Mouse (Mus musculus): ENCODE results near the gene Ppp4r1. TPM values are rescaled to one million over a fixed set of nuclear protein-coding genes. Genes with fewer than 3 reads are reported as not detected.

The Ppp4r1 gene
- total and polyA plus RNA-seq, 2 experiments from 2014 or later: 28.7 to 59.2 TPM

- Histone ChIP-seq H3K36me3 (ENCODE audit: insufficient read depth) (no peaks in the 10 kb centered on the region; the same call in 1 of the 2 replicates), H3K4me1 (ENCODE audit: insufficient read depth) (no peaks in the 10 kb centered on the region), H3K27ac (ENCODE audit: low read depth, low read length) (no peak overlapping the region), H3K27me3 (ENCODE audit: insufficient read depth, low read length) (no peaks in the 10 kb centered on the region), H3K9ac (no peak overlapping the region), H3K4me3 (ENCODE audit: low read depth, low read length) (no peak overlapping the region), H3K4me2 (ENCODE audit: low read depth) (no peak overlapping the region), H3K9me3 (ENCODE audit: low read length) (no peaks in the 10 kb centered on the region)
- no peak for TF ChIP-seq CTCF (IDR thresholded peaks at IDR 0.05; ENCODE audit: low read depth)
- WGBS: 79% methylated on average over 6 of the region's 6 CpGs
- ATAC-seq: 0 out of 2 replicates have a peak, but pooled peaks have one; percentile 6
- no peak for DNase-seq
These were observed 18.1 kb downstream of the Ppp4r1 start for GRCm38 (mm10) chr17:65800451-65800850.

GRCm38 (mm10) chr17:65802026-65802425 lies 19.7 kb downstream of the Ppp4r1 start:
- no peaks in the 10 kb centered on the region for H3K4me1 ChIP-seq (ENCODE audit: insufficient read depth)
- H3K27me3 ChIP-seq (ENCODE audit: insufficient read depth, low read length): no peaks in the 10 kb centered on the region
- no peak overlapping the region for H3K4me3 ChIP-seq (ENCODE audit: low read depth, low read length)
- no peak overlapping the region for H3K4me2 ChIP-seq (ENCODE audit: low read depth)
- H3K27ac ChIP-seq (ENCODE audit: low read depth, low read length): no peak overlapping the region
- H3K36me3 ChIP-seq (ENCODE audit: insufficient read depth): no peaks in the 10 kb centered on the region; the same call in 1 of the 2 replicates
- 77% methylated on average over 4 of the region's 4 CpGs for WGBS
- no peak overlapping the region for H3K9ac ChIP-seq
- no peak for ATAC-seq
- H3K9me3 ChIP-seq (ENCODE audit: low read length): no peaks in the 10 kb centered on the region
- no peak for DNase-seq
- TF ChIP-seq CTCF (IDR thresholded peaks at IDR 0.05; ENCODE audit: low read depth): no peak

- WGBS: 80% methylated on average over 4 of the region's 4 CpGs
- no peaks in the 10 kb centered on the region for H3K4me1 ChIP-seq (ENCODE audit: insufficient read depth)
- no peak overlapping the region for H3K9ac ChIP-seq
- H3K36me3 ChIP-seq (ENCODE audit: insufficient read depth): peaks cover 2% of the 10 kb centered on the region; the same call in 1 of the 2 replicates
- H3K4me3 ChIP-seq (ENCODE audit: low read depth, low read length): no peak overlapping the region
- H3K9me3 ChIP-seq (ENCODE audit: low read length): no peaks in the 10 kb centered on the region
- no peak for ATAC-seq
- no peak for DNase-seq
- H3K27me3 ChIP-seq (ENCODE audit: insufficient read depth, low read length): no peaks in the 10 kb centered on the region
- TF ChIP-seq CTCF (IDR thresholded peaks at IDR 0.05; ENCODE audit: low read depth): no peak
- no peak overlapping the region for H3K27ac ChIP-seq (ENCODE audit: low read depth, low read length)
- no peak overlapping the region for H3K4me2 ChIP-seq (ENCODE audit: low read depth)
These were observed 23.6 kb downstream of the Ppp4r1 start for GRCm38 (mm10) chr17:65805966-65806365.

- Histone ChIP-seq H3K27me3 (ENCODE audit: insufficient read depth, low read length) (no peaks in the 10 kb centered on the region), H3K9me3 (ENCODE audit: low read length) (no peaks in the 10 kb centered on the region), H3K9ac (no peak overlapping the region), H3K4me3 (ENCODE audit: low read depth, low read length) (no peak overlapping the region), H3K4me1 (ENCODE audit: insufficient read depth) (no peaks in the 10 kb centered on the region), H3K27ac (ENCODE audit: low read depth, low read length) (no peak overlapping the region), H3K36me3 (ENCODE audit: insufficient read depth) (peaks cover 7% of the 10 kb centered on the region; the same call in 1 of the 2 replicates), H3K4me2 (ENCODE audit: low read depth) (no peak overlapping the region)
- DNase-seq (no peak), ATAC-seq (0 out of 2 replicates have a peak, but pooled peaks have one; percentile 16)
- TF ChIP-seq CTCF (IDR thresholded peaks at IDR 0.05; ENCODE audit: low read depth): no peak
- 79% methylated on average over 2 of the region's 2 CpGs for WGBS
These were observed 24.0 kb downstream of the Ppp4r1 start for GRCm38 (mm10) chr17:65806416-65806815.

- Histone ChIP-seq H3K27ac (ENCODE audit: low read depth, low read length) (no peak overlapping the region), H3K4me3 (ENCODE audit: low read depth, low read length) (no peak overlapping the region), H3K27me3 (ENCODE audit: insufficient read depth, low read length) (no peaks in the 10 kb centered on the region), H3K9ac (no peak overlapping the region), H3K4me1 (ENCODE audit: insufficient read depth) (no peaks in the 10 kb centered on the region), H3K4me2 (ENCODE audit: low read depth) (no peak overlapping the region), H3K36me3 (ENCODE audit: insufficient read depth) (peaks cover 40% of the 10 kb centered on the region), H3K9me3 (ENCODE audit: low read length) (no peaks in the 10 kb centered on the region)
- ATAC-seq (no peak), DNase-seq (no peak)
- whole genome bisulfite sequencing: 91% methylated on average over 5 of the region's 5 CpGs
- TF ChIP-seq CTCF (IDR thresholded peaks at IDR 0.05; ENCODE audit: low read depth): 0 out of 2 replicates have a peak, but pooled peaks have one; percentile 5
These were observed 28.7 kb downstream of the Ppp4r1 start for GRCm38 (mm10) chr17:65811032-65811431.

GRCm38 (mm10) chr17:65813763-65814162 lies 31.4 kb downstream of the Ppp4r1 start:
- ATAC-seq (no peak), DNase-seq (no peak)
- H3K4me2 ChIP-seq (ENCODE audit: low read depth): no peak overlapping the region
- TF ChIP-seq CTCF (IDR thresholded peaks at IDR 0.05; ENCODE audit: low read depth): no peak
- 95% methylated on average over 8 of the region's 8 CpGs for WGBS
- H3K27me3 ChIP-seq (ENCODE audit: insufficient read depth, low read length): no peaks in the 10 kb centered on the region
- no peaks in the 10 kb centered on the region for H3K4me1 ChIP-seq (ENCODE audit: insufficient read depth)
- H3K27ac ChIP-seq (ENCODE audit: low read depth, low read length): no peak overlapping the region
- H3K36me3 ChIP-seq (ENCODE audit: insufficient read depth): peaks cover 56% of the 10 kb centered on the region
- no peak overlapping the region for H3K9ac ChIP-seq
- H3K4me3 ChIP-seq (ENCODE audit: low read depth, low read length): no peak overlapping the region
- H3K9me3 ChIP-seq (ENCODE audit: low read length): no peaks in the 10 kb centered on the region

GRCm38 (mm10) chr17:65820197-65820596 lies 37.8 kb downstream of the Ppp4r1 start:
- 71% methylated on average over 5 of the region's 5 CpGs for WGBS
- ATAC-seq: peak; percentile 77; the same call in 1 of the 2 replicates
- H3K4me2 ChIP-seq (ENCODE audit: low read depth): no peak overlapping the region
- no peak for TF ChIP-seq CTCF (IDR thresholded peaks at IDR 0.05; ENCODE audit: low read depth)
- peaks cover 37% of the 10 kb centered on the region for H3K36me3 ChIP-seq (ENCODE audit: insufficient read depth)
- H3K9ac ChIP-seq: no peak overlapping the region
- no peak overlapping the region for H3K4me3 ChIP-seq (ENCODE audit: low read depth, low read length)
- DNase-seq: no peak
- no peak overlapping the region for H3K27ac ChIP-seq (ENCODE audit: low read depth, low read length)
- H3K9me3 ChIP-seq (ENCODE audit: low read length): no peaks in the 10 kb centered on the region
- no peaks in the 10 kb centered on the region for H3K4me1 ChIP-seq (ENCODE audit: insufficient read depth)
- no peaks in the 10 kb centered on the region for H3K27me3 ChIP-seq (ENCODE audit: insufficient read depth, low read length)

Data from forebrain, postnatal 0 days (tissue).